Mouse (Mus musculus) adrenal gland, postnatal 4 days (tissue): Measurements from ENCODE around the gene Fam180a. TPM values are rescaled to one million over a fixed set of nuclear protein-coding genes. Genes with fewer than 3 reads are reported as not detected.

Source experiments
- DNase-seq, 2 experiments: peaks; one replicate each; pipeline ENCODE4 v3.0.0; 2021 to 2022; ENCODE audit warnings: low spot score in 2 of 2, mixed read lengths in 2 of 2
- total RNA-seq, 2 experiments: library from RNA; stranded (reverse); gene quantifications; 2 replicates each; pipeline ENCODE4 v1.2.3; 2021

Gene Fam180a
- total RNA-seq, 2 experiments from 2014 or later, result 0.68 to 1.3 TPM

DNA sequence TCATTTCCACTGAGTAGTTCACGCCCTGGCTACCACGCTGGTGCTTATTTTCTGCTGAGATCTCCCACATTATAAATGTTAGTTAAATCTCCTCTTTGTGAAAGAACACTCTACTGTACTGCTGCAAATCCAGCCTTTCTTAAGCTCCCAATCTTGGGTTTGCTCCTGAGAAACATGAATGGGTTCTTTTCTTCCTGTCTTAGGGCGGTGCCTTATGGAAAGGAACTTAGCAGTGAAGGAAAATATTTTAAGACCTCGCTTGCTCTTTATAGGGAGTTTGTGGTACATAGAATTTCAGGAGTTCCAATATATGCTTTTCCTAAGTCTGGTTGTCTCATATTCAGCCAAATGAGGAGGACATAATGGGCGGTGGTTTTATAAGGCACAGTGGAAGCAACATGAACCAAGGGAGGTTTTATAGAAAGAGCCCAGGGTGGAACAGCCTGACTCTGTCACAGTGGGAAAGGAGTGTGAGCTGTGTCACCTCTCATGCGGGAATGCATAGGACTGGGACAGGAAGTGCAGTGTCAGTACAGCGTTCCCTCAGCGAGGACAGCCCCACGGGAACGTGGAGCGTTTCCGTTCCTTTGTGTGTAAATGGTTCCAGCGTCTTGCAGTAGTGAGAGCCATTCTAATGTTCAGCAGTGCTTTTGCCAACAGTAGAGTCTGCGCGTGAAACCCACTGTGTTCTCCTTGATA lies 60.2 kb downstream of the Fam180a start:
- DNase-seq, result no peak

Other genes with a start within 250 kb of the Fam180a start
- 10 to 100 TPM; 25.0 to 26.0 TPM for gene Cnot4, start 192.4 kb downstream of the Fam180a start, total RNA-seq
- gene Nup205, start 148.7 kb downstream of the Fam180a start, total RNA-seq, result 10 to 100 TPM; 44.1 to 55.1 TPM
- gene Slc13a4, start 18.0 kb downstream of the Fam180a start, total RNA-seq, result under 1 TPM; 0.45 to 0.62 TPM
- gene Mtpn, start 213.7 kb upstream of the Fam180a start, total RNA-seq, result 100 to 1,000 TPM; 119 to 125 TPM